Mouse (Mus musculus) bone marrow macrophage, adult 2 months (primary cell): Measurements from ENCODE around the gene Rp2. TPM values are rescaled to one million over a fixed set of nuclear protein-coding genes. Genes with fewer than 3 reads are reported as not detected.
"Not testable (repeated sequence)": the region's sequence is repeated elsewhere in the genome, so short reads cannot be mapped to it uniquely, and the experiment has no call there.

Source experiments
- H3K27ac ChIP-seq: 2 replicates; pipeline ENCODE4 v1.5.1; 2012; ENCODE audit warnings: low read depth, low read length; ENCODE audit not compliant: insufficient read depth
- H3K4me1 ChIP-seq: 2 replicates; pipeline ENCODE4 v1.6.1; 2012; ENCODE audit warnings: low read length; ENCODE audit not compliant: control insufficient read depth, insufficient read depth
- H3K4me3 ChIP-seq: 2 replicates; pipeline ENCODE4 v1.5.1; 2012; ENCODE audit warnings: mild to moderate bottlenecking, low read length, moderate library complexity; ENCODE audit not compliant: insufficient read depth
- CTCF ChIP-seq: IDR thresholded peaks from 2 replicates; pipeline ENCODE4 v1.5.1; 2012; ENCODE audit warnings: low read depth, mild to moderate bottlenecking, low read length, moderate library complexity
- POLR2A ChIP-seq: IDR thresholded peaks from 2 replicates; pipeline ENCODE4 v1.6.1; 2012; ENCODE audit warnings: mild to moderate bottlenecking, low read depth, low read length, borderline replicate concordance
- polyA plus RNA-seq: library from polyadenylated mRNA; stranded (reverse); fragments of >200 nt; gene quantifications from 2 replicates; pipeline ENCODE4 v1.2.4, GENCODE M21; 2012; ENCODE audit not compliant: missing spikeins, insufficient read depth, insufficient read length

Rp2 gene
- polyA plus RNA-seq, 1 experiment = 103 TPM

DNA sequence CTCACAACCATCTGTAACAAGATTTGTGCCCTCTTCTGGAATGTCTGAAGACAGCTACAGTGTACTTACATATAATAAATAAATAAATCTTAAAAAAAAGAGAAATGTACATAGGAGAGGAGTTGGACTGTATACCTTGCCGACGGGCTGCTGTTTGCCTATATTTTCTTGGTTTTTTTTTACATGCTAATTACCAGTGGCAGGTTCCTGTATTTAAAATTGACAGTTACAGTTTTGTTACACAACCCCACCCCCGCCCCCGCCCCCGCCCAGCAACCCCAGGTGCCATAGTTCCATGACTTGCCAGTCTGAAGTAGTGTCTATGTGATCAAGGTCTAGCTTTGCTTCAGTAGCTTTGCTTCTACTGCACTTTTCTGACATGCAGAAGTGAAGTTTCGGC lies 18.0 kb downstream of the Rp2 start:
- no peak overlapping the region for H3K27ac ChIP-seq
- peaks cover 8% of the 10 kb centered on the region for H3K4me1 ChIP-seq
- no peak overlapping the region for H3K4me3 ChIP-seq
- TF ChIP-seq CTCF = no peak
- TF ChIP-seq POLR2A = no peak

DNA sequence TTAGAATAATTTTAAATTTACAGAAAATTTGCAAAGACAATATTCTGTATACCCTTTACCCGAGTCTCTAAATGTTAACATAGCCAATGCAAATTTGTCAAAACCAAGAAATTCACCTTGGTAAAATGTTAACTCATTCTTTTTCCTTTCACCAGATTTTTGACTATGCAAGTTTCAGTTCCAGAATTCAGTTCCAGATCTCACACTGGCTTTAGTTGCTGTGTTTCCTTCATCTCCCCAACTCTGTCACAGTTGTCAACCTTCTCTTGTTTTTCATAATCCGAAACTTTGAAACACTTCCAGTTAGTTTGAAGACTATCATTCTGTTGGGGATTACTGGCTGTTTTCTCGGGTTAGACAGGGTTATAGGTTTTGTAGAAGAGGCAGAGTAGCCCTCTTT lies 22.7 kb downstream of the Rp2 start:
- no peak overlapping the region for H3K4me3 ChIP-seq
- no peak overlapping the region for H3K27ac ChIP-seq
- TF ChIP-seq CTCF (no peak), POLR2A (no peak)
- peaks cover 10% of the 10 kb centered on the region for H3K4me1 ChIP-seq

DNA sequence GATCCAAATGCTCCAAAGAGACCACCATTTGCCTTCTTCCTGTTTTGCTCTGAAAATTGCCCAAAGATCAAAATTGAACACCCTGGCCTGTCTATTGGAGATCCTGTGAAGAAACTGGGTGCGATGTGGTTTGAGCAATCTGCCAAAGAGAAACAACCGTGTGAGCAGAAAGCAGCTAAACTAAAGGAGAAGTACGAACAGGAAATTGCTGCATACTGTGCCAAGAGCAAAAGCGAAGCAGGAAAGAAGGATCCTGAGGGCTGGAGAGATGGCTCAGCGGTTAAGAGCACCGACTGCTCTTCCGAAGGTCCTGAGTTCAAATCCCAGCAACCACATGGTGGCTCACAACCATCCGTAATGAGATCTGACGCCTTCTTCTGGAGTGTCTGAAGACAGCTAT lies 27.7 kb downstream of the Rp2 start:
- H3K4me1 ChIP-seq, H3K4me3 ChIP-seq: not testable (repeated sequence)
- peak overlapping the region; percentile 23; the same call in 1 of the 2 replicates for H3K27ac ChIP-seq

DNA sequence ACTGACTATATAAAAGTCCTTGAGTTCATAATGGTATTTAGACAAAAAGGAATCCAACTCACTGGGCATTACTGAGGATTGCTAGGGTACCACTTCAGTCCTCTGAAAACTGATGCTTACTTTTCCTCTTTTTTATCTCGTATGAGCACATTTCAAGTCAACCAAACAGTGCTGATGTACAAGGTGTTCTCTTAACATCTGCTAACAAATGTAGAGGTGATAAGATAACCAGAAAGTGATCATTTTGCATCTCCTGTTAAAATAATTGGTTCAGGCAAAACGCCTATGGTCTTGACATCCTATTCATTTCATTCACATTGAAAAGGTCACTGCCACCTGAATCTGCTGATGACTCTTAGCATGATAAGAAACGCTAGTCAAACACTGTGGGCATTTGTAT lies 28.7 kb downstream of the Rp2 start:
- peaks cover 5% of the 10 kb centered on the region; the same call in 1 of the 2 replicates for H3K4me1 ChIP-seq
- H3K4me3 ChIP-seq = no peak overlapping the region
- TF ChIP-seq CTCF = no peak
- no peak for TF ChIP-seq POLR2A
- no peak overlapping the region for H3K27ac ChIP-seq

DNA sequence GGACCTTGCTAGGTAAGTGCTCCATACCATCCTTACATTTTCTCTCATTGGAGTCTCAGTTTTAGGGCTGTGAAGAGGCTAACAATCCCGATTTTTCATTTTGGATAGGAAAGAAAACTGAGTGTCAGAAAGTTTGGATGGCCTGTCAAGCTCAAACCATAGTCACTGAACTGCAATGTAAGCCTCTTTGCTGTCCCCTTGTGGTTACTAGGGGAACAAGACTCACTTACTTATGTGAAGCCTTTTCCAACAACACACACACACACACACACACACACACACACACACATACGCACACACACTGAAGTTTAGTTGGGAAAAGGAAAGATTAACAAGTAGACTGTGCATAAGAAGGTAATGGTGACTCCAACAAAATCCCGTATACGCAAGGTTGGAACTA lies 39.8 kb downstream of the Rp2 start:
- Histone ChIP-seq H3K27ac (no peak overlapping the region), H3K4me1 (peaks cover 2% of the 10 kb centered on the region; the same call in 1 of the 2 replicates), H3K4me3 (no peak overlapping the region)
- no peak for TF ChIP-seq CTCF
- no peak for TF ChIP-seq POLR2A

DNA sequence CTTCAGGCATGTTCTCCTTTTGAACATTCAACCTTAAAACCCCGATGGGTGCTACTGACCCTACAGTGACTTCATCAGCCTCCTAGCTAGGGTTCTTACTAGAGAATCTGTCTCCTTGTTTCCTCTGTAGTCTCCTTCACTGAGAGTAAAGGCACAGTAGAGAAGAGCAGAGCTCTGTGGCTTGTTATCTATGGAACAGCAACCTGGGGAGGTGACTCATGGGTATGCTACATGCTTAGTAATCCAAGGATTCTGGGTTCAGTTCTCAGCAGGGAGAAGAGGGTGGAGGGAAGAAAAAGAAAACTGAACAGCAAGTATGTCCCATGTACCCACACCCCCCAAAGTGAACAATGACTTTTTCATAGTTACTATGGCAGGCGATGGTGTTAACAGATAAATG lies 42.6 kb downstream of the Rp2 start:
- TF ChIP-seq CTCF (no peak), POLR2A (no peak)
- Histone ChIP-seq H3K4me3 (no peak overlapping the region), H3K4me1 (peaks cover 2% of the 10 kb centered on the region; the same call in 1 of the 2 replicates), H3K27ac (no peak overlapping the region)

DNA sequence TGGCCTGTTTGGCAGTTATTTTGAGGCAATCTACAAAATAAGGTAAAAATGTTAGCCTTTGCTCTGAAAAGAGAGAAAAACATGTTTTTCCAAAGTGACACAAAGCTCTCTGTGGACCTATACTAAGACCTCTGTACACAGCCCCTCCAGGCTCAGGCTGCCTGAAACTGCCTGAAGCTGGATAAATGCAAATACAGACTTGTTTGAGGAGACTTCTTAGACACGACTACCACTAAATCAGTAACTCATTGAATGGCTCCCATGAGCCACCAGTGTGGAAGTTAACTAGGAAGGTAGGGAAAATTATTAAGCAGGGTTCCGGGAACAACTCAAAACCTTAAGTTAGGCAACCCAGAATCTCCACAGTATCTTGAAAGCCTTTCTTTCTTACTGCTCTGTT lies 43.4 kb downstream of the Rp2 start:
- peaks cover 2% of the 10 kb centered on the region; the same call in 1 of the 2 replicates for H3K4me1 ChIP-seq
- H3K27ac ChIP-seq = no peak overlapping the region
- H3K4me3 ChIP-seq = no peak overlapping the region
- no peak for TF ChIP-seq CTCF
- TF ChIP-seq POLR2A = no peak

DNA sequence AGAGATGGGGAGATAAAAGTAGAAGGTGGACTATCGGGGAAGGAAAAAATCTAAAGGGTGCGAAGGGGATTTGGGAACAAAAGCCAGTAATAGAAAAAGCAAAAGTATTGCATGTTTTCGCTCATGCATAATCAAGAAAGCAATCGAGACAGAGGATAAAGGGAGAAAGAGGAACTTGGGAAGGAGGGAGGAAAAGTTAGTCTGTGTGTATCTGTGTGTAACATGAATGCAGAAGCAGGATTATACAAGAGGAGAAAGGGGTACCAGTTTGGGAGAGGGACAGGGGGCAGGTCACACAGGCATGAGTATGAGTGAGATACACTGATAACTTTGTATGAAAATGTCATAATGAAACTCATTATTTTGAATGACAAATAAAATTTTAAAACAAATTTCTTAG lies 47.1 kb downstream of the Rp2 start:
- no peak overlapping the region for H3K4me3 ChIP-seq
- no peak overlapping the region for H3K27ac ChIP-seq
- H3K4me1 ChIP-seq = peaks cover 2% of the 10 kb centered on the region; the same call in 1 of the 2 replicates
- TF ChIP-seq POLR2A = no peak
- TF ChIP-seq CTCF = no peak

DNA sequence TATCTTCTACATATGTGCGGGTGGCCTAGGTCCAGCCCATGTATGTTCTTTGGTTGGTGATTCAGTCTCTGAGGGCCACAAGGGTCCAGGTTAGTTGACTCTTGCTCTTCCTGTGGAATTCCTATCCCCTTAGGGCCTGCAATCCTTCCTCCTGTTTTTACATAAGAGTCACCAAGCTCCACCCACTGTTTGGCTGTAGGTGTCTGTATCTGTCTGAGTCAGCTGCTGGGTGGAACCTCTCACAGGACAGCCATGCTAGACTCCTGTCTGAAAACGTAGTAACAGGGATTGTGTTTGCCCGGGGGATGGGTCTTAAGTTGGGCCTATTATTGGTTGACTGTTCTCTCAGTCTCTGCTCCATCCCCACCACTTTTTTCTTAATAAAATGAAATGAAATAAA lies 47.9 kb downstream of the Rp2 start:
- no peaks in the 10 kb centered on the region for H3K4me1 ChIP-seq
- H3K4me3 ChIP-seq = no peak overlapping the region
- TF ChIP-seq POLR2A = no peak
- no peak for TF ChIP-seq CTCF
- H3K27ac ChIP-seq = no peak overlapping the region

DNA sequence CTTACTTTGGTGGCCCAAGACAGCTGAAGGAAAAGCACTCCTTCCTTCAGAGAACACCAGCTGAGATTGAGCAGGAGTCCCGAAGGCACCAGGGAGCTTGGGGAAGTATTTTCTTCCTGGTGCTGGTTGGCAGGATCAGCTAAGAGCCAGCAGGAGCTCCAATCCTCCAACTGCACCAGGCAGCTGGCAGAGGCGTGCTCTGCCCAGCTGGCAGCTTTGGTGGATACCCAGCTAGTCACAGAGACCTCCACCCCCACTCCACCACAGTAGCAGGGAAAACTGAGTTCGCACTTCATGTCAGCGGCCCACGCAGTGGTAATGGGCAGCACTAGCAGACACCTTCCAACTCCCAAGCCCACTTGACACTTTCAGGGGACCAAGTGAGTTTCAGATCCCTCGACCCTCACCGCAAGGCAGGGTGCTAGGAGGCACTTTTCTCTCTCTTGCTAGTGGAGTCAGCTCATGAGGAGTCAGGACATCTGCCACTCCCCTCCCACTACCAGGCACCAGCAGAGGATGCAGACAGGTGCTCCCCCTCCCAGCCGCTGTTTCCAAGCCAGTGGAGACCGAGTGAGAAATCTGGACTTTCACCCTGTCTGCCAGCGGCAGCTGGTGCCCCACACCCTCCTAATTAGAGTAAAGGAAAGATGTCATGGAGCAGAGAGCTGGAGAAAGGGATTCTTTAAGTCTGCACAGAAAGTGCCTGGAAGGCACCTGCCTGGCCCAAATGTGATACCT lies 50.8 kb downstream of the Rp2 start:
- peaks cover 2% of the 10 kb centered on the region; the same call in 1 of the 2 replicates for H3K4me1 ChIP-seq
- no peak overlapping the region for H3K4me3 ChIP-seq
- H3K27ac ChIP-seq = no peak overlapping the region
- no peak for TF ChIP-seq CTCF
- TF ChIP-seq POLR2A = no peak
